Mouse (Mus musculus) gastrocnemius, adult 18-20 months (tissue): ENCODE measurements around the gene Klk1b26. TPM values are rescaled to one million over a fixed set of nuclear protein-coding genes. Genes with fewer than 3 reads are reported as not detected.
"Not testable (repeated sequence)": the region's sequence is repeated elsewhere in the genome, so short reads cannot be mapped to it uniquely, and the experiment has no call there.

Experiments used
- DNase-seq: peaks from one replicate; pipeline ENCODE4 v3.0.0; 2021; ENCODE audit warnings: low spot score
- long read RNA-seq, 2 experiments: library from polyadenylated mRNA; stranded (forward); transcript quantifications; one replicate each; pipeline ENCODE4 v2.0.0; 2021
- total RNA-seq, 2 experiments: library from RNA; stranded (reverse); gene quantifications; 2 replicates each; pipeline ENCODE4 v1.2.3; 2021

Klk1b26 gene
- 1 to 10 TPM in 1 of 2 experiments, under 1 TPM in 1; 0.21 to 1.1 TPM for total RNA-seq
- long read RNA-seq, experiment 1: 0 reads
- long read RNA-seq, experiment 2, partial matches to known transcripts: 1 of 1 reads
- long read RNA-seq, experiment 2, other reads (novel, unspliced or antisense): 0 of 1 reads

DNA sequence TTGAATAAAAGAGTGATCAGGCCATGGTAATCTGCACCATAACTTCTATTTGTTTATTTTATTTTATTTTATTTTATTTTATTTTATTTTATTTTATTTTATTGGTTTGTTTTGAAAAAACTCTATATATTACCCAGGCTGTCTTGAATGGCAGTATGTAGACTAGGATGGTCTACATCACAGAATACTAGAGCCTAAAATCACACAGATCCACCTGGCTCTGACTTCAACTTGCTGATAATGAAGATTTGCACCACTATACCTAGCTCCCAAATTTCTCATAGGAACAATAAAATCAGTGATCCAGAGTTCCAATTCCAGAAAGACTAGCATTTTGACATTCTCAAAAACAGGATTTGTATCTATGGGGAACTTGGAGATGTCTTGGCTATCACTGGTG is at the start of gene Klk1b26:
Gene Klk1b26, plus strand, starts transcription at position 301 of the 400 bp plus-strand sequence.
- not testable (repeated sequence) for DNase-seq

DNA sequence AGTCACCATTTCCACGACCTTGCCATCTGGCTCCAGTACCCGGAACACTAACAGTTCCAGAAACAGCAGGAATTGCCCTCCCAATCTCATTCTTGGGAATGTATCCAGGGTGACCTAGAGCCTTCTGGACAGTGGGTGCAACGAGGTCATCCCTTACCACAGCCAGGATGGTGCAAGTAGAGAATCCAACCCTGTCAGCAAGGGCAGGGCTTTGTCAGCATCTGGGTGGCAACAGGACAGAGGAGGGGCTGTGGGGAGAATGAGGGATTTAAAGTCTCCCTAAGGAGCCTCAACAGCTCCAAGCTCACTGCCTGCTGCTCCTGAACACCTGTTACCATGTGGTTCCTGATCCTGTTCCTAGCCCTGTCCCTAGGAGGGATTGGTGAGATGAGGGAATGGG is 45.5 kb upstream of the Klk1b26 start, which contains the start of gene Klk1b1:
Gene Klk1b1, plus strand, starts transcription at position 301 of the 400 bp plus-strand sequence.
- DNase-seq: no peak

DNA sequence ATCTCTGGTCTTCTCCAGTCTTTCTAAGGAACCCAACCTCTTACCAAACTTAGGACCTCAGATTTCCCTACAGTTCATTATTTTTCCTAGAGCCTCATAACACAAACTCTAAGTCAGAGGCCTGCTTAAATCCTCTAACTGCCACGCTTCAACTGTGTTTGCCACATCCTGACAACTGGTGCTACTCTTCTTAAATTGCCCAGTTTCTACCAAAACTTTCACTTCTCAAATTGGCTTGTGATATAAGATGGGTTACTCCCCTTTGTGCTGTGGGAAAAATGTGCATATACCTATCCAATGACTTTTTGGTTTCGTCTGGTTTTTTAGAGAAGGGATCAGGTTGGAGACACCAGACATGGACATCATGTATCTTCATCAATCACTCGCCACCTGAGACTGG is 44.9 kb upstream of the Klk1b26 start:
- no peak for DNase-seq

DNA sequence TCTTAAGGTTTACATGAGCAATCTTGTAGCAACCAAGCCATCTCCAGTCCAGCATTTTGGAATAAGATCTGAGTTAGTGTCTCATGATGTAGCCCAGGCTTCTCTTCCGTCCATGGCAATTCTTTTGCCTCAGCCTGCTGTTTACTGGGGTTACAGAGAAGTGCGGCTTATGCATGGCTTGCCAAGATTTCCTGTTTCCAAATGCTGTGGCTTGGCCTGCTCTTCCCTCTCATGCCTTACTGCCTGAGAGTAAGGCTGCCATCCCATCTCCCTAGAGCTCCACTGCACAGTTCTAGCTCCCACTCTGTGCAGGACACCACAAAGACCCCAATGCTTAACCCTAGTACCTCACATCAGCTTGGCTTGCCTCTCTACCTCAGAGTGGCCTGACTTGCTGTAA is 44.4 kb upstream of the Klk1b26 start:
- no peak for DNase-seq

DNA sequence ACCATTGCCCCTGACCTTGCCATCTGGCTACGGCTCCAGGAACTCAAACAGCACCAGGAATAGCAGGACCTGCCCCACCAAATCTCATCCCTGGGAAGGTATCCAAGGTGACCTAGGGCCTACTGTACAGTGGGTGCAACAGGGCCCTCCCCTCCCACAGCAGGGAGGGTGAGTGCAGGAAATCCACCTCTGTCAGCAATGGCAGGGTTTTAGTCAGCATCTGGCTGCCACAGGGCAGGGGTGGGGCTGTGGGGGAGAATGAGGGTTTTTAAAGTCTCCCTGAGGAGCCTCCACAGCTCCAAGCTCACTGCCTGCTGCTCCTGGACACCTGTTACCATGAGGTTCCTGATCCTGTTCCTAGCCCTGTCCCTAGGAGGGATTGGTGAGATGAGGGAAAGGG is 36.2 kb upstream of the Klk1b26 start, which contains the start of gene Klk1b9:
Gene Klk1b9, plus strand, starts transcription at position 301 of the 400 bp plus-strand sequence.
- DNase-seq: not testable (repeated sequence)

DNA sequence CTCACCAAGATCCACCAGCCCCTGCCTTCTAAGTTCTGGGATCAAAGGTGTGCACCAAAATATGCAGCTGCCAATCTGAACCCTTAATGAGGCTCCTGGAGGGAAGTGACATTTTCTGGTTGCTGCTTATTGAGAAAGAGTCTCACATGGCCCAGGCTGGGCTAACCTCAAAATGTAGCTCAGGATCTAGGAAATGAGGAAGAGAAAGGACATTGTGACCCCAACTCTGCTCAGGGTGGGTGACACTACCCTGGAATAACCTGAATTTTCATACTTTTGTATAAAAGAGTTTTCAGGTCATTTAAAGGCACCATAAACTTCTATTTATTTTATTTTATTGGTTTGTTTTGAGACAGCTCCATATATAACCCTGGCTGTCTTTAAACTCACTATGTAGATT is 26.3 kb upstream of the Klk1b26 start:
- DNase-seq: no peak

DNA sequence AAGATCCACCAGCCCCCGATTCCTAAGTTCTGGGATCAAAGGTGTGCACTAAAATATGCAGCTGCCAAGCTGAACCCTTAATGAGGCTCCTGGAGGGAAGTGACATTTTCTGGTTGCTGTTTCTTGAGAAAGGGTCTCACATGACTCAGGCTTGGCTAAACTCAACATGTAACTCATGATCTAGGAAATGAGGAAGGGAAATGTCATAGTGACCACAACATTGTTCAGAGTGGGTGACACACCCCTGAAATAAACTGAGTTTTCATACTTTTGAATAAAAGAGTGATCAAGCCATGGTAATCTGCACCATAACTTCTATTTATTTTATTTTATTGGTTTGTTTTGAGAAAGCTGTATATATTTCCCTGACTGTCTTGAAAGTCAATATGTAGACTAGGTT is 17.1 kb upstream of the Klk1b26 start:
- not testable (repeated sequence) for DNase-seq

DNA sequence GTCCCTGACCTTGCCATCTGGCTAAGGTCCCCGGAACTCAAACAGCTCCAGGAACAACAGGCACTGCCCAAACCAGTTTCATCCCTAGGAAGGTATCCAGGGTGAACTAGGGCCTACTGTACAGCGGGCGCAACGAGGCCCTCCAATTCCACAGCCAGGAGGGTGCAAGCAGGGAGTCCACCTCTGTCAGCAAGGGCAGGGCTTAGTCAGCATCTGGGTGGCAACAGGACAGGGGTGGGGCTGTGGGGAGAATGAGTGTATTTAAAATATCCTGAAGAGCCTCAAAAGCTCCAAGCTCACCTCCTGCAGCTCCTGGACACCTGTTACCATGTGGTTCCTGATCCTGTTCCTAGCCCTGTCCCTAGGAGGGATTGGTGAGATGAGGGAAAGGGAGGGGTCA is 16.4 kb upstream of the Klk1b26 start, which contains the start of gene Klk1b11:
Gene Klk1b11, plus strand, starts transcription at position 301 of the 400 bp plus-strand sequence.
- DNase-seq: not testable (repeated sequence)

DNA sequence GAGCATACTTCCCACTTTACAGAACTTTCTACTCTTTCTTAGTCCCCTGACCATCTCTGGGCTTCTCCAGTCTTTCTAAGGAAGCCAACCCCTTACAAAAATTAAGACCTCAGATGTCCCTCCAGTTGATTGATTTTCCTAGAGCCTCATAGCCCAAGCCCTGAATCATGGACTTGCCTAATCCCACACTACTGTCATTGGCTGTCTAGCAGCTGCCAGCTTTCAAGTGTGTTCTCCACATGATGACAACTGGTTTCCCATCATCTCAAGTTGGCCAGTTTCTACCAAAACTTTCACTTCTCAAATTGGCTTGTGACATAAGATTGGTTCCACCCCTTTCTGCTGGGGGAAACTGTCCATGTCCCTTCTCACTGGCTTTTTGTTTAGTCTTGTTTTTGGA is 7.1 kb upstream of the Klk1b26 start:
- DNase-seq: no peak

DNA sequence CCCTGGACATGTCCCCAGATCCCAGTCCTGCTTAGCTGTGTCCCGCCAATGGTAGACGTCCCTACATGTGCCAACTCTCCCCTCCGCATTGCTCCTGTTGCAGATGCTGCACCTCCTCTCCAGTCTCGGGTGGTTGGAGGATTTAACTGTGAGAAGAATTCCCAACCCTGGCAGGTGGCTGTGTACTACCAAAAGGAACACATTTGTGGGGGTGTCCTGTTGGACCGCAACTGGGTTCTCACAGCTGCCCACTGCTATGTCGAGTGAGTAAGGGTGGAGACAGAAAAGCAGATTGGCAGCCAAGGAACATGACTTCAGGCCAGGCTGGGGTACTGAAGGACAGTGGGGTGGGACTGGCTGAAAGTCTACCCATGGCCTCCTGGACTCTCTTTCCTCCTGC is 2.7 kb downstream of the Klk1b26 start:
- DNase-seq: not testable (repeated sequence)

DNA sequence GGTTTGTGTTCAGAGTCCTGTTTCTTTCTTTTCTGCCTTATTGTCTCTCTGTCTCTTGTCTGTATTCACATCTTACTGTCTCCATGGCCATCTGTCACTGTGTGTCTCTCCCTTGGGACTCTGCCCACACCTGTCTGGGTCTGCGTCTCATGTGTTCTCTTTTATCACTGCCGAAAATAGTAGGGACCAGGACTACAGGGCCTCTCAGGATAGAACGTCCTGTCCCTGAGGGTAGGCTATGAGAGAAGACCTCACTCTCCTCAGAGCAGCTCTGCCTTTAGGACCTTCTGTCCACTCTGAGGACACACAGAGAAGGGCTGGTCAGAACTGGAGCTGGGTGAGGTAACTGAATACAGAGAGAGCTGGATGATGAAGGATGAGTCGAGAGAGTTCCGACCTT is 3.1 kb downstream of the Klk1b26 start:
- DNase-seq: no peak

DNA sequence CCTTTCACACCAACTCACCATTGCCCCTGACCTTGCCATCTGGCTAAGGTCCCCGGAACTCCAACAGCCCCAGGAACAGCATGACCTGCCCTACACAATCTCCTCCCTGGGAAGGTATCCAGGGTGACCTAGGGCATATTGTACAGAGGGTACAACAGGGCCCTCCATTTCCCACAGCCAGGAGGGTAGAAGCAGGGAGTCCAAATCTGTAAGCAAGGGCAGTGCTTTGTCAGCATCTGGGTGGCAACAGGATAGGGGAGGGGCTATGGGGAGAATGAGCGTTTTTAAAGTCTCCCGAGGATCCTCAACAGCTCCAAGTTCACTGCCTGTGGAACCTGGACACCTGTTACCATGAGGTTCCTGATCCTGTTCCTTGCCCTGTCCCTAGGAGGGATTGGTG is 40.0 kb downstream of the Klk1b26 start, which contains the start of gene Klk1b27:
Gene Klk1b27, plus strand, starts transcription at position 301 of the 400 bp plus-strand sequence.
- DNase-seq: not testable (repeated sequence)

Other genes with a start within 250 kb of the Klk1b26 start
- gene Klk12, start 243.3 kb upstream of the Klk1b26 start, total RNA-seq: not detected
- gene Klk11, start 237.6 kb upstream of the Klk1b26 start, total RNA-seq: under 1 TPM in 1 of 2 experiments, not detected in 1; 0.53 TPM
- under 1 TPM; 0.39 to 0.47 TPM for gene Klk10, start 231.1 kb upstream of the Klk1b26 start, total RNA-seq
- not detected for gene Klk9, start 220.3 kb upstream of the Klk1b26 start, total RNA-seq
- 1 to 10 TPM; 1.1 to 1.3 TPM for gene Klk8, start 214.6 kb upstream of the Klk1b26 start, total RNA-seq
- gene Klk7, start 200.9 kb upstream of the Klk1b26 start, total RNA-seq: not detected
- not detected for gene Klk6, start 187.7 kb upstream of the Klk1b26 start, total RNA-seq
- gene Klk5, start 170.2 kb upstream of the Klk1b26 start, total RNA-seq: not detected
- gene Klk4, start 131.0 kb upstream of the Klk1b26 start, total RNA-seq: not detected
- gene Klk15, start 78.4 kb upstream of the Klk1b26 start, total RNA-seq: not detected
- gene Klk1b8, start 61.5 kb upstream of the Klk1b26 start, total RNA-seq: not detected
- gene Klk1b1, start 45.4 kb upstream of the Klk1b26 start, total RNA-seq: not detected
- not detected for gene Klk1b9, start 36.1 kb upstream of the Klk1b26 start, total RNA-seq
- gene Klk1b11, start 16.3 kb upstream of the Klk1b26 start, total RNA-seq: not detected
- not detected for gene Klk1b27, start 40.1 kb downstream of the Klk1b26 start, total RNA-seq
- gene Klk1b21, start 90.2 kb downstream of the Klk1b26 start, total RNA-seq: not detected
- gene Klk1b22, start 100.5 kb downstream of the Klk1b26 start, total RNA-seq: not detected
- not detected for gene Klk1b16, start 124.6 kb downstream of the Klk1b26 start, total RNA-seq
- not detected for gene Klk1b24, start 176.1 kb downstream of the Klk1b26 start, total RNA-seq
- gene Klk1b3, start 186.0 kb downstream of the Klk1b26 start, total RNA-seq: not detected
- gene Klk1b4, start 195.3 kb downstream of the Klk1b26 start, total RNA-seq: not detected
- not detected for gene Klk1b5, start 203.8 kb downstream of the Klk1b26 start, total RNA-seq
- gene Klk1, start 213.2 kb downstream of the Klk1b26 start, total RNA-seq: under 1 TPM in 1 of 2 experiments, not detected in 1; 0.71 TPM
- not detected for gene Gm36864, start 224.0 kb downstream of the Klk1b26 start, total RNA-seq
- gene 1700028J19Rik, start 234.5 kb downstream of the Klk1b26 start, total RNA-seq: not detected
- 1 to 10 TPM; 4.9 to 5.9 TPM for gene 2410002F23Rik, start 234.6 kb downstream of the Klk1b26 start, total RNA-seq
- gene Acp4, start 245.2 kb downstream of the Klk1b26 start, total RNA-seq: not detected
- gene Gm15517, start 249.3 kb downstream of the Klk1b26 start, total RNA-seq: not detected